Mouse (Mus musculus) ES-Bruce4 (cell line): ENCODE measurements around the gene Ninl.

Experiments used
- CTCF ChIP-seq: IDR thresholded peaks from one replicate; pipeline ENCODE4 v1.8.1; 2011; ENCODE audit warnings: low read depth, low read length
- EP300 ChIP-seq: IDR thresholded peaks from 2 replicates; pipeline ENCODE4 v1.6.1; 2011; ENCODE audit warnings: low read depth, low read length; ENCODE audit not compliant: insufficient read depth

DNA sequence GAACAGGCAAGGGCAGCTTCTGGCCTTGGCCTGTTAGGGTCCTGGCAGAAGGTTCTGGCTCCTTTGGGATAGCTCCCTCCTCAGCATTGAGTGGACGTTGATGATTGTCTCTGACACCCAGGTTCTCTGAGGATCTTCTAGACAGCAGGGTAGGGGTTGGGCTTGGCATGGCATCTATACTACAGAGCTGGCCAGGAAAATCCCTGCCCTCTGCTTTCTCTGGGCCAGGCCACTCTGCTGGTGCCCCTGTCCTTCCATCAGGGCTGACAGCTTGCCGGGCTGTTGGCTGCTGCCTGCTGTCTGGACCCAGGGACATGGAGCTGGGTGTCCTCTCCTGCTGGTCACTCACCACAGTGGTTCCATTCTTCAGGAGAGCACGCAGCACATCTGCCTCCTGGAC lies 89.5 kb downstream of the Ninl start:
- no peak for TF ChIP-seq CTCF
- TF ChIP-seq EP300: no peak
